Mouse (Mus musculus): ENCODE measurements around the gene Dek.

Gene Dek

GRCm38 (mm10) chr13:47111185-47111584, 5.2 kb upstream of the Dek start:
- no peak for DNase-seq (ENCODE audit: low spot score in 2 of 2)

- no peak for DNase-seq (ENCODE audit: low spot score in 2 of 2)
Observed at GRCm38 (mm10) chr13:47109239-47109638, 3.2 kb upstream of the Dek start.

DNA sequence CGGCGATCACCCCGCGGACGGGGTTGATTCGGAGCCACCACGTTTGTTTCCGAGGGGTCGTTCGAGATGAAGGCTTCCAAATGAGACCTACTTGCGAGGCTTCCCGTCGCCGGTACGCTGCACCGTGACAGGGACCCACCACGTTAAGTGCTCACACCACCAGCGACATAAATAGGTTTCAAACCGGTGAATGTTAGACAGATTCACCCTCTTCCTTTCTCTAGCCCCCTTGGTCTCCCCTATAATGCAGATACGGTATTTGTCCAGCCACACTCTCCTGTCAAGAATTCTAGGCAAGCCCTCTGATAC, 533 bp upstream of the Dek start:
- DNase-seq (ENCODE audit: low spot score in 2 of 2): no peak

DNA sequence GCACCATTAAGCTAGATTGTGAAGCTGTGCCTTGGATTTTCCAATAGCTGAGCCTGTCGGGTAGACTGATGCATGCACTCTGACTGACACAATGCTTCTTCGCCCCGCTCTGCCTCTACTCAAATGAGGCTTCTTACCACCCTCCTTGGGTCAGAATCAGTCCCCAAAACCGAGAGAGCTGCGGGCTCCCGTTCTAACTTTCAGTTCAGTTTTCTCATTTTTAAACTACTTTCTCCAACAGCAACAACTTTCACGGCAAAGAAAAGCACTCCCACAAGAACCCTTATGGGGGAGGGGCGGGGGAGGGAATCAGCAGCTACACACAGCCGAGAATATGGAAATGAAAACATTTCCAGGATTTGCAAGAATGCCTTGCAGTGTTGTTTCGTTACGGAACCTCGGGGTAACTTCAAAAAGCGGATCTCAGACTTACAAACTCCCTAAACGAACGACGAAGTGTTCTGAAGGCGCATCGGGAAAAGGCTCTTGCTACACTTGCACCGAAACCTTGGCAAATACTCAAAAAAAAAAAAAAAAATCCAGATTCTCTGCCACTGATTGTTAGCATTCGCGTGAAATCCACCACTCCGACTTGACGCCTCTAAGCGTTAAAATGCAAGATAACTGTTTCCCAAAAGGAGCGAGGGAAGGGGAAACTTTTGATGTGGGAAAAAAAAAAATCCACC, 1.0 kb downstream of the Dek start:
- DNase-seq (ENCODE audit: low spot score in 2 of 2): peak in 1 of 2 experiments; percentile 23

DNA sequence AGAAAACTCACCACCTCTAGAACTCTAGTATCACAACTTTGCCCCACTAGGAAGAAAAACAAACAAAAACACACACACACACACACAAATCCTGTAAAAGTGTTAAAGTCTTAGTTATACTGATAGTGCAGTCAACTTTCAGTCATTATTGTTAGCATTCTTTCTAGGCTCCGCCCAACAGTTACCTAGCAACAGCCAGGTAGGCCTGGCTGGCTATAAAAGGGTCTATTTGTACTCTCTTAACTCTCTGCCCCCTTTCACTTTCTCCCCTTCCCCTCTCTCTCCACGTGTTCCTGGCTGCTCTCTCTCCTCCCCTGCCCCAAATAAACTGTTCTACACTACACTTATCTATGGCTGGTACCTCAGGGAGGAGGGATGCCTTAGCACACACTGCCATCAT, 1.9 kb downstream of the Dek start:
- no peak for DNase-seq (ENCODE audit: low spot score in 2 of 2)

- DNase-seq (ENCODE audit: low spot score in 2 of 2): no peak
Observed at GRCm38 (mm10) chr13:47100587-47100986, 5.4 kb downstream of the Dek start.

DNA sequence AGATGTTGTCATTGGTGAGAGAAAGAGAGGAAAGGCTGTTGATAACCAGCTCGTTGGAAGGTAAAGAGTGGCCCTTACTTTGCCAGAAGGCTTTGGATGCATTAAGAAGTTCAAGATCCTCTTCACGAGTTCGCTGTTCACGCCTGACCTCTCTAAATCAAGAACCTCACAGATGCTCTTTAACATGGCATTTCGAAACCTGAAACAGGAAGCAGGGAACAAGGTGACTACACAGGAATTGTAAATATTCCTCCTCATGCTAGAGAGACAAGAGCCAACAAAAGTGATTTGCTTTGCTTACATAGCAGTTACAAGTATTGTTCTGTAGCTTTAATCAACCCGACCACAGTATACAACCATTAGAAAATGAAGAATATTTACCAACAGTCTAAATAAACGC, 6.7 kb downstream of the Dek start:
- no peak for DNase-seq (ENCODE audit: low spot score in 2 of 2)

DNA sequence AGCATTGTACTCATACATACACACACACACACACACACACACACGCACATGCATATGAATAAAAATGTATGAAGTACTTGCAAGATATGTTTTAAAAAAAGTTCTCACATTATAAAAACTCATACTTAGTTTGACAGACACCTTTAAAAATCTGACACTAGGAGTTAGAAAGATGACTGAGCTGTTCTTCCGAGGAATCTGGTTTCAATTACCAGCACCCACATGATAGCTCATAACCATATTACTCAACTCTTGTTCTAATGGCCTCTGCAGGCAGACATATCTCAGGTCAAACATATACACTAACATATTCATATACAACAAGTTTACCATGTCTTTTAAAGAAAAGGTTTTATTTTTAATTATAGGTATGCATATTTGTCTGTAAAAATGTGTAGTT, 9.4 kb downstream of the Dek start:
- no peak for DNase-seq (ENCODE audit: low spot score in 2 of 2)

DNA sequence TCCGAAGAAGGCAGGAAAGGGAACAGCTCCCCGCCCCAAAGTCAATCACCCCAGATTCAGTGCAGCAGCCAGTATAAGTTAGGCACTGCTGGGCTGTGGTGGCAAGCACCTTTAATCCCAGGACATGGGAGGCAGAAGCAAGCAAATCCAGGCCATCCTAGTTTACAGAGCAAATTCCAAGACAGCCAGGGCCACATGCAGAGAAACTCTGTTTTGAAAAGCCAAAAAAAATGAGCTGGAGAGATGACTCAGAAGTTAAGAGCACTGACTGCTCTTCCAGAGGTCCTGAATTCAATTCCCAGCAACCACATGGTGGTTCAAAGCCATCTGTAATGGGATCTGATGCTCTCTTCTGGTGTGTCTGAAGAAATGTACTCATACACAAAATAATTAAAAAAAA, 12.2 kb downstream of the Dek start:
- DNase-seq (ENCODE audit: low spot score in 2 of 2): no peak

- no peak for DNase-seq (ENCODE audit: low spot score in 2 of 2)
Observed at GRCm38 (mm10) chr13:47089271-47089670, 16.7 kb downstream of the Dek start.

DNA sequence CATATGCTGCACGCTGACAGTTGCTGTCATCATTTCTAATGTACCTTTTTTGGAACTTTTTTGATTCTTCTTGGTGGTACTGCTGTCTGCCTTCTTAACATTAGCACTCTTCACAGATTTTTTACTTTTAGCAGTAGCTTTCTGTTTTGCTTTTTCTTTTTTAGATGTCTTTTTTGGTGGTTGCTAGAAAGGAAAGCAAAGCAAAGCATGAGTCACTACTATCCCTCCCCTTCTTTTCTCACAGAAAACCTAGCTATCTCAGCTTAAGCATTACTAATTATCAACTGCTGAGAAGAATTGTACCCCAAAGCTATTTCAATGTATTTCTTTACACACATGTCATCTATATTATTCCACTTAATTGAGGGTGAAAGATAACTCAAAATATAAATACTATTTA, 17.6 kb downstream of the Dek start:
- no peak for DNase-seq (ENCODE audit: low spot score in 2 of 2)

DNA sequence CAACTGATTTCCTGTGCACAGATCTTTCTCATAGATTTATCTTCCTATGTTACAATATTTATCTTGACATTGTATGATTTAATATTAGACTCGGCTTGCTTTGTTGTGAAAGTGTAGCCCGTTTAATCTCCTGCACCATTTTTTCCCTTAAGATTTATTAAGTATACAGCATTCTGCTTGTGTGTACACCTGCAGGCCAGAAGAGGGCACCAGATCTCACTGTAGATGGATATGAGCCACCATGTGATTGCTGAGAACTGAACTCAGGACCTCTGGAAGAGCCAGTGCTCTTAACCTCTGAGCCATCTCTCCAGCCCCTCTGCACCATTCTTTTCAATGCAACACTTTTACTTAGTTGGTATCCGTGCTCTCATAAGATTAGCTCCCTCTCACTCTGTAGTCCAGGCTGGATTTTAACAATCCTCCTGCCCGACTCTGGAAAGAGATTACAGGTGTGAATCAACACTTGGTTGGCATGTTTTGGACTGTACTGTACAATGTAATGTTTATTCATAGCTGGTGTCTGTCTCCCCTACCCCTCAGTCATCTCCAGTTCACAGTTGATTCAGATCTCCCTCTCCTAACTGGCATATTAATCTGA, 25.0 kb downstream of the Dek start:
- no peak for DNase-seq (ENCODE audit: low spot score in 2 of 2)

DNA sequence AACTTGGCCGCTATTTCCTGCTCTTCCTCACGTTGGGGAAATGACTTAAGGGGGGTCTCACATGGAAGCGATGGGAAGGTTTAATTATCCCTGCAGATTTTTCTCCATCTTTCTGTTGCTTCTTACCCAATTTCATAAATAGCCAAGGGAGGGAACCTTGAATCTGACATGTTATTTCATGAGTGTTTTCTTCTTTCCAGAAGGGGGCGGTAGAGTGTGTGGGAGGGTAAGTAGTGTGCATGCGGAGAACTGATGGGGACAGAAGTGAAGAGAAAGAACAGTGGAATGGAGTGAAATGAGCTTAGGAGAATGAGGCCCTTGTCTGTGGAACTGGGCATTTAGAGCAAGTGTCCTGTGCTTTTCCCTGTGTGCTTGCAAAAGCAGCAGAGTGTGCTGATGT, 27.2 kb downstream of the Dek start:
- no peak for DNase-seq (ENCODE audit: low spot score in 2 of 2)

- no peak for DNase-seq (ENCODE audit: low spot score in 2 of 2)
Observed at GRCm38 (mm10) chr13:47077367-47077766, 28.6 kb downstream of the Dek start.

DNA sequence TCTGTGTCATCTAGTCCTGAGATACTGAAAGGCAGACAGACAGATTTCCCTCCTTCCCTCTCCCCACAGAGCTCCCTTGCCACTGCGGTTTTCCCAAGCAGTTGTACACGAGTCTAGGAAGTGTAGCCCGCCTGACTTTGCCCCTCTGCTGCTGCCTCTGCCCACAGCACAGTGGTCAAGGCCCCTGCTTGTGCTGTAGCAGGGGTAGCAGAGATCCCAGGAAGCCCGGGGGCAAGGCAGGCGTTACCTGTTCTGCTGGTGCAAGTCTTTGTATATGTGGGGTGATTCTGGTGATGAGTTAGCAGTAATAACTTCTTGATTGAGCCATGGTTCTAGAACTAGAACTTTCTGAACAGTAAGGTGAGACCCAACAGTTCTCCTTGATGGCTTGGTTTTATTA, 29.8 kb downstream of the Dek start:
- DNase-seq (ENCODE audit: low spot score in 2 of 2): no peak

- DNase-seq (ENCODE audit: low spot score in 2 of 2): no peak
Observed at GRCm38 (mm10) chr13:47072484-47072883, 33.5 kb downstream of the Dek start.

GRCm38 (mm10) chr13:47071871-47072270, 34.1 kb downstream of the Dek start:
- DNase-seq (ENCODE audit: low spot score in 2 of 2): no peak

DNA sequence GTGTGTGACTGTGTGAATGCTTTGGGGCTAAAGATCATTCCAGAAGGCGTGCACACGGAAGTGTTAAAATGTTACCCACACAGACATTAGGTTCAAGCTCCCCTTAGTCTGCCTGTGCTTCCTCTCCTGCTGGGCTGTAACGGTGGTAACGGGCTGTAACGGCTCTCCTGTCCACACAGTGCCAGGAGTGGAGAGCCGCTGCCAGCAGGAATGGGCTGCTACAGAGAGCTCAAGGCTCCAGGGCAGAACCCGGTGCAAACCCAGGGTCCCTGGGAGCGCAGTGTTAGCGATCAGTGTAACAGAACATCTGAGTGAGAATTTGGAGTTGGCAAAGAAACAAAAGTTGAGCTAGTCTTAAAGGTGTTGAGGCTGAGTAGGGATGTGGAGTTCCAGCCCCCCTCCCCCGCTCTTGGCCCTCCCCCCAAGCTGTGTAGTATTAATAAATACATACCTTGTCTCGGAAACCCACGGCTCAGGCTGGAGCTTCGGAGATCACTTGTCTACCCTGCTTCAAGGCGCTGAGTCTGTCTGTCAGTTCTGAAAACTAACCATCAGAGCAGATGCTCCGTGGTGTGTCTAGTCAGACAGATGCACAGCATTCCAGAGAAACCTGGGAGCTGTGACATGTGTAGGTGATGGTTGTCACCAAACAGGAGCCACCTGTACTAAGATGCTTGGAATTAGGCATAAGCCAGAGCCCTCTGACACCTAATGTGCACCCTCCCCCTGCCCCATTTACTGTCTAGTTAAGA, 35.5 kb downstream of the Dek start:
- DNase-seq (ENCODE audit: low spot score in 2 of 2): no peak

DNA sequence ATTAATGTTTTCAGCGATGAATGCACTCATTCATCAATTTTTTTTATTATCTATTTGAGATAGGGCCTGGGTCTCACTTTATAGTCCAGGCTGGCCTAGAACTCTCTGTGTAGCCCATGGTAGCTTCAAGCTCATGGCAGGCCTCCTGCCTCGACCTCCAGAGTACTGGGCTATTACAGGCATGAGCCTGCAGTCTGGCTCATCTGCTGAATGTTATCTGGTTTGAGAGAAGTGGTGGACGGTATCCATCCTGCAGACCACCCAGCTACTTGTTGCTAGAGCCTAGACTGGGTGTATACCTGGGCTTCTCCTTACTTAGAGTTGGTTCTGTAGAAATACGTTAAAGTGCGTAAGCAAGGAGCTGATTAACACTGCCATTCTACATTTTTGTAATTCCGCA, 39.0 kb downstream of the Dek start:
- no peak for DNase-seq (ENCODE audit: low spot score in 2 of 2)

DNA sequence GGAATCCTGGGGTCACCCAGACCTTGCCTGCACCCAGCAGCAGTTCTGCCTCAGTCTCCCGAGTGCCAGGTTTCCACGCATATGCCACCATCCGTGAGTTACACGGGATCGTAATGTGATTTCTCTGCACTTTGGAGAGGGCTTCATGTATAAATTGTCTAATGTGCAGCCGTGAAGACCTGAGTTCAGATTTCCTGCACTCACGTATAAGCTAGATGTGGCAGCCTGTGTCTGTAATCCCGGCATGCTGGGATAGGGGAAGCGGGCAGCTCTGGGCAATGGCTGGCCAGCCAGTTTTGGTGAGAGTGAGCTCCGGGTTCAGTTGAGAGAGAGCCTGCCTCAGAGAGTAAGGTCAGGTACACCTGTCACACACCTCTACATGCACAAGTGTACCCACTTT, 39.5 kb downstream of the Dek start:
- DNase-seq (ENCODE audit: low spot score in 2 of 2): no peak

GRCm38 (mm10) chr13:47063985-47064760, 41.8 kb downstream of the Dek start:
- DNase-seq (ENCODE audit: low spot score in 2 of 2): no peak

- DNase-seq (ENCODE audit: low spot score in 2 of 2): no peak
Observed at GRCm38 (mm10) chr13:47062756-47063155, 43.2 kb downstream of the Dek start.

DNA sequence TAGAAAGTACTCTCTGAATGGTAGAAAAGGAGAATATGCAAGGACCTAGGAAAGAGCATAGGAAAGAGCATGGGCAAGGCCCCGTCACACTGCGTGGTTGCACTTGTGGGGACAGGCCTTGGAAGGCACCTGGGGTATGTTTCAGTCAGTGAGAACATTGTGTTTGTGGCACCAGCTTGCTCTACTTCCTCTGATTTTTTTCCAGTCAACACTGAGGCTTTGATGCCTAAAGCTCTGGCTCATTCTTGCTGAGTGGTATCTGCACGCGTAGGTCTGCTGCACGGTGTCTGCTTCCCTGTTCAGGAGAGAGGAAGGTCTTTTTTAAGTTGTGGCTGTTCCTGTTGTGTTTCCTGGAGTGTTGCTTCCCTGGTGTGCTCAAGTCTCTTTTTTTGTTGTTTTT, 49.2 kb downstream of the Dek start:
- no peak for DNase-seq (ENCODE audit: low spot score in 2 of 2)

Measured in cerebellum, postnatal 4 days (tissue).